Mouse (Mus musculus) bone marrow, adult 2 months (tissue): ENCODE data around the gene Depdc5.

Experiments
- CTCF ChIP-seq: fragments of 200-500 bp; IDR thresholded peaks from 2 replicates; pipeline ENCODE4 v1.5.1; 2011; ENCODE audit warnings: low read length, control low read depth; ENCODE audit not compliant: control insufficient read depth, insufficient read depth
- POLR2A ChIP-seq: fragments of 200-500 bp; IDR thresholded peaks from 2 replicates; pipeline ENCODE4 v1.6.1; 2011; ENCODE audit warnings: low read depth, mild to moderate bottlenecking, control low read depth, low read length, borderline replicate concordance; ENCODE audit not compliant: control insufficient read depth

- TF ChIP-seq CTCF: peak; percentile 58
- no peak for TF ChIP-seq POLR2A
Measured at GRCm38 (mm10) chr5:33034100-33034499, 170.6 kb downstream of the Depdc5 start.
